Mouse (Mus musculus) heart, postnatal 36 days (tissue): Measurements from ENCODE around the gene Clba1. TPM values are rescaled to one million over a fixed set of nuclear protein-coding genes. Genes with fewer than 3 reads are reported as not detected.
A peak's percentile ranks its signal among the peaks of the same experiment; 100 is the strongest.
"Not testable (repeated sequence)": the region's sequence is repeated elsewhere in the genome, so short reads cannot be mapped to it uniquely, and the experiment has no call there.

Source experiments
- DNase-seq, 2 experiments: peaks; one replicate each; pipeline ENCODE4 v3.0.0; 2021 to 2022
- intact Hi-C: fragments of 180-260 bp; cut with DNase I; formaldehyde crosslinking; loops from one replicate; pipeline ENCODE4 v1.15.1; 2025
- total RNA-seq, 2 experiments: library from RNA; stranded (reverse); gene quantifications; 2 replicates each; pipeline ENCODE4 v1.2.3; 2021

The Clba1 gene
- total RNA-seq, 2 experiments from 2014 or later: 1.6 to 2.9 TPM

GRCm38 (mm10) chr12:112814682-112815470 is 6.1 kb downstream of the Clba1 start:
- no peak for DNase-seq
- intact Hi-C loops: no loop called here

- DNase-seq: peak; percentile 54 to 58
- intact Hi-C loops: loop anchor here (1.0 kb wide), 1 partner anchor 27 kb away; no protein-coding TSS in a partner anchor
These were observed 7.6 kb downstream of the Clba1 start for GRCm38 (mm10) chr12:112816294-112816693.

- intact Hi-C loops: loop anchor here (1.0 kb wide), 1 partner anchor 26 kb away; no protein-coding TSS in a partner anchor
- not testable (repeated sequence) for DNase-seq
These were observed 8.1 kb downstream of the Clba1 start for GRCm38 (mm10) chr12:112816866-112817265.

- no peak for DNase-seq
- intact Hi-C loops: no loop called here
These were observed 10.4 kb downstream of the Clba1 start for GRCm38 (mm10) chr12:112819057-112819662.

GRCm38 (mm10) chr12:112820401-112820999 is 11.8 kb downstream of the Clba1 start:
- intact Hi-C loops: no loop called here
- DNase-seq: no peak

GRCm38 (mm10) chr12:112821216-112821615 is 12.5 kb downstream of the Clba1 start:
- intact Hi-C loops: no loop called here
- DNase-seq: no peak

- DNase-seq: no peak
- intact Hi-C loops: no loop called here
These were observed 13.2 kb downstream of the Clba1 start for GRCm38 (mm10) chr12:112821974-112822373.

- intact Hi-C loops: no loop called here
These were observed 13.9 kb downstream of the Clba1 start for GRCm38 (mm10) chr12:112822676-112823075.

GRCm38 (mm10) chr12:112823221-112823620 is 14.5 kb downstream of the Clba1 start:
- intact Hi-C loops: no loop called here
- no peak for DNase-seq

More at GRCm38 (mm10) chr12:112822676-112823075, 13.9 kb downstream of the Clba1 start:
- DNase-seq: no peak

- no peak for DNase-seq
- intact Hi-C loops: no loop called here
These were observed 17.2 kb downstream of the Clba1 start for GRCm38 (mm10) chr12:112825901-112826300.

- no peak for DNase-seq
- intact Hi-C loops: loop anchor here (2.0 kb wide), 1 partner anchor 20 kb away; the partner anchor contains the start of gene Clba1
These were observed 19.9 kb downstream of the Clba1 start for GRCm38 (mm10) chr12:112828501-112829243.

- DNase-seq: peak; percentile 98 to 99
- intact Hi-C loops: loop anchor here (2.0 kb wide), 1 partner anchor 21 kb away; the partner anchor contains the start of gene Clba1
These were observed 20.6 kb downstream of the Clba1 start, which contains the start of gene Cdca4 for GRCm38 (mm10) chr12:112829244-112829864. Gene Cdca4, minus strand, starts transcription at chr12:112829423.

- DNase-seq: no peak
- intact Hi-C loops: no loop called here
These were observed 21.4 kb downstream of the Clba1 start for GRCm38 (mm10) chr12:112830141-112830540.

- intact Hi-C loops: no loop called here
- no peak for DNase-seq
These were observed 21.8 kb downstream of the Clba1 start for GRCm38 (mm10) chr12:112830570-112830969.

- intact Hi-C loops: no loop called here
These were observed 23.7 kb downstream of the Clba1 start for GRCm38 (mm10) chr12:112832411-112832810.

GRCm38 (mm10) chr12:112833527-112833926 is 24.8 kb downstream of the Clba1 start:
- intact Hi-C loops: no loop called here
- DNase-seq: no peak

More at GRCm38 (mm10) chr12:112832411-112832810, 23.7 kb downstream of the Clba1 start:
- no peak for DNase-seq

- DNase-seq: no peak
- intact Hi-C loops: no loop called here
These were observed 26.3 kb downstream of the Clba1 start for GRCm38 (mm10) chr12:112835046-112835445.

GRCm38 (mm10) chr12:112840209-112841086 is 31.7 kb downstream of the Clba1 start:
- intact Hi-C loops: loop anchor here (5.0 kb wide), 1 partner anchor 188 kb away; no protein-coding TSS in a partner anchor
- DNase-seq: no peak
